Mouse (Mus musculus) MEL (cell line): Measurements from ENCODE around the gene Manba. TPM values are rescaled to one million over a fixed set of nuclear protein-coding genes. Genes with fewer than 3 reads are reported as not detected.

Experiments used
- DNase-seq: peaks from one replicate; pipeline ENCODE4 v3.0.0; 2011; ENCODE audit warnings: low read depth, low spot score
- H3K27ac ChIP-seq: 2 replicates; pipeline ENCODE4 v1.5.1; 2012; ENCODE audit warnings: low read depth, mild to moderate bottlenecking, control low read depth, low read length, moderate library complexity; ENCODE audit not compliant: control insufficient read depth
- H3K27me3 ChIP-seq, 2 experiments: fragments of 150-350 bp in 1 of 2; sonication (generic) in 1 of 2; 2 replicates each; pipeline ENCODE4 v1.6.1; 2012; ENCODE audit warnings: low read length in 2 of 2, mild to moderate bottlenecking in 2 of 2, improper control_type of control experiment in 1 of 2, moderate library complexity in 1 of 2; ENCODE audit not compliant: insufficient read depth in 2 of 2, control insufficient read depth in 1 of 2
- H3K36me3 ChIP-seq, 2 experiments: 2 replicates each; pipeline ENCODE4 v1.6.1; 2012 to 2014; ENCODE audit warnings: low read length in 2 of 2, improper control_type of control experiment in 1 of 2, inconsistent platforms in 1 of 2, mild to moderate bottlenecking in 1 of 2; ENCODE audit not compliant: insufficient read depth in 2 of 2, control insufficient read depth in 1 of 2
- H3K4me1 ChIP-seq, 2 experiments: fragments of 150-350 bp in 1 of 2; sonication (generic) in 1 of 2; 2 replicates each; pipeline ENCODE4 v1.6.1; 2012; ENCODE audit warnings: low read length in 2 of 2, improper control_type of control experiment in 1 of 2, mild to moderate bottlenecking in 1 of 2; ENCODE audit not compliant: insufficient read depth in 2 of 2, control insufficient read depth in 1 of 2
- H3K4me3 ChIP-seq, 2 experiments: fragments of 150-350 bp in 1 of 2; sonication (generic) in 1 of 2; 2 replicates each; pipeline ENCODE4 v1.5.1; 2012; ENCODE audit warnings: low read depth in 2 of 2, low read length in 2 of 2, mild to moderate bottlenecking in 2 of 2, moderate library complexity in 2 of 2, control low read depth in 1 of 2, improper control_type of control experiment in 1 of 2; ENCODE audit not compliant: control insufficient read depth in 1 of 2, insufficient read depth in 1 of 2
- H3K79me2 ChIP-seq: 2 replicates; pipeline ENCODE4 v1.6.1; 2012; ENCODE audit warnings: mild to moderate bottlenecking, low read length, moderate library complexity; ENCODE audit not compliant: control insufficient read depth, poor library complexity, insufficient read depth
- H3K9ac ChIP-seq: 2 replicates; pipeline ENCODE4 v1.6.1; 2012; ENCODE audit warnings: low read depth, mild to moderate bottlenecking, control low read depth, low read length, moderate library complexity; ENCODE audit not compliant: control insufficient read depth, poor library complexity, severe bottlenecking
- H3K9me3 ChIP-seq: fragments of 150-350 bp; sonication (generic); replicated peaks from 2 replicates; pipeline ENCODE4 v1.6.1; 2012; ENCODE audit warnings: mild to moderate bottlenecking, low read length, improper control_type of control experiment, moderate library complexity; ENCODE audit not compliant: insufficient read depth
- CHD1 ChIP-seq: IDR thresholded peaks from 2 replicates; pipeline ENCODE4 v1.6.1; 2012; ENCODE audit warnings: low read depth, mild to moderate bottlenecking, inconsistent platforms, low read length, improper control_type of control experiment
- CHD2 ChIP-seq: IDR thresholded peaks from 2 replicates; pipeline ENCODE4 v1.6.1; 2011; ENCODE audit warnings: low read length, improper control_type of control experiment
- E2F4 ChIP-seq: IDR thresholded peaks from 2 replicates; pipeline ENCODE4 v1.6.1; 2011; ENCODE audit warnings: low read depth, low read length, improper control_type of control experiment, borderline replicate concordance
- ELF1 ChIP-seq: IDR thresholded peaks from 2 replicates; pipeline ENCODE4 v1.6.1; 2014; ENCODE audit warnings: low read depth, mild to moderate bottlenecking, inconsistent platforms, low read length, improper control_type of control experiment, moderate library complexity
- EP300 ChIP-seq, 2 experiments: IDR thresholded peaks; 2 replicates each; pipeline ENCODE4 v1.6.1; 2011; ENCODE audit warnings: improper control_type of control experiment in 2 of 2, low read length in 2 of 2, low read depth in 1 of 2, mild to moderate bottlenecking in 1 of 2
- ETS1 ChIP-seq: IDR thresholded peaks from 2 replicates; pipeline ENCODE4 v1.6.1; 2012; ENCODE audit warnings: low read depth, mild to moderate bottlenecking, inconsistent platforms, low read length, improper control_type of control experiment, moderate library complexity
- HCFC1 ChIP-seq: IDR thresholded peaks from 2 replicates; pipeline ENCODE4 v1.6.1; 2012; ENCODE audit warnings: low read depth, mild to moderate bottlenecking, inconsistent platforms, low read length, improper control_type of control experiment, moderate library complexity
- JUND ChIP-seq: IDR thresholded peaks from 2 replicates; pipeline ENCODE4 v1.6.1; 2011; ENCODE audit warnings: low read depth, mild to moderate bottlenecking, improper control_type of control experiment, low read length
- KAT2A ChIP-seq: conservative IDR thresholded peaks from 2 replicates; pipeline ENCODE4 v1.6.1; 2012; ENCODE audit warnings: low read depth, low read length, improper control_type of control experiment, inconsistent platforms
- MAFK ChIP-seq: IDR thresholded peaks from 2 replicates; pipeline ENCODE4 v1.6.1; 2011; ENCODE audit warnings: low read depth, mild to moderate bottlenecking, low read length, improper control_type of control experiment, borderline replicate concordance
- MAX ChIP-seq: IDR thresholded peaks from 2 replicates; pipeline ENCODE4 v1.6.1; 2011; ENCODE audit warnings: low read length, improper control_type of control experiment
- MXI1 ChIP-seq: IDR thresholded peaks from 2 replicates; pipeline ENCODE4 v1.6.1; 2011; ENCODE audit warnings: mild to moderate bottlenecking, low read depth, low read length, improper control_type of control experiment
- MYB ChIP-seq: IDR thresholded peaks from 2 replicates; pipeline ENCODE4 v1.6.1; 2011; ENCODE audit warnings: mild to moderate bottlenecking, low read depth, low read length, improper control_type of control experiment
- MYC ChIP-seq: IDR thresholded peaks from 2 replicates; pipeline ENCODE4 v1.6.1; 2011; ENCODE audit warnings: low read depth, mild to moderate bottlenecking, low read length, improper control_type of control experiment, moderate library complexity
- POLR2A ChIP-seq, 2 experiments: IDR thresholded peaks; 2 replicates each; pipeline ENCODE4 v1.6.1; 2011 to 2012; ENCODE audit warnings: low read length in 2 of 2, mild to moderate bottlenecking in 2 of 2, control low read depth in 1 of 2, improper control_type of control experiment in 1 of 2, low read depth in 1 of 2, moderate library complexity in 1 of 2; ENCODE audit not compliant: control insufficient read depth in 1 of 2, insufficient read depth in 1 of 2, poor library complexity in 1 of 2
- POLR2AphosphoS5 ChIP-seq: IDR thresholded peaks from 2 replicates; pipeline ENCODE4 v1.6.1; 2012; ENCODE audit warnings: low read depth, borderline replicate concordance, mild to moderate bottlenecking, inconsistent platforms, low read length, moderate library complexity, mixed read lengths
- RAD21 ChIP-seq: IDR thresholded peaks from 2 replicates; pipeline ENCODE4 v1.6.1; 2011; ENCODE audit warnings: mild to moderate bottlenecking, low read depth, low read length, improper control_type of control experiment
- RCOR1 ChIP-seq: IDR thresholded peaks from 2 replicates; pipeline ENCODE4 v1.6.1; 2012; ENCODE audit warnings: low read depth, mild to moderate bottlenecking, inconsistent platforms, low read length, improper control_type of control experiment
- TAL1 ChIP-seq: IDR thresholded peaks from 2 replicates; pipeline ENCODE4 v1.6.1; 2012; ENCODE audit warnings: mild to moderate bottlenecking, inconsistent platforms, low read length, moderate library complexity, mixed read lengths
- TBP ChIP-seq: IDR thresholded peaks from 2 replicates; pipeline ENCODE4 v1.8.0; 2011; ENCODE audit warnings: low read depth, low read length, improper control_type of control experiment
- UBTF ChIP-seq: IDR thresholded peaks from 2 replicates; pipeline ENCODE4 v1.6.1; 2012; ENCODE audit warnings: low read depth, mild to moderate bottlenecking, inconsistent platforms, low read length, improper control_type of control experiment, moderate library complexity, borderline replicate concordance; ENCODE audit not compliant: insufficient read depth
- USF2 ChIP-seq, 2 experiments: IDR thresholded peaks; 2 replicates each; pipeline ENCODE4 v1.6.1; 2011 to 2012; ENCODE audit warnings: improper control_type of control experiment in 2 of 2, low read length in 2 of 2, borderline replicate concordance in 1 of 2, inconsistent platforms in 1 of 2, low read depth in 1 of 2, mild to moderate bottlenecking in 1 of 2; ENCODE audit not compliant: insufficient read depth in 1 of 2
- ZC3H11A ChIP-seq: IDR thresholded peaks from 2 replicates; pipeline ENCODE4 v1.6.1; 2012; ENCODE audit warnings: low read depth, mild to moderate bottlenecking, inconsistent platforms, low read length, improper control_type of control experiment
- ZKSCAN1 ChIP-seq: IDR thresholded peaks from 2 replicates; pipeline ENCODE4 v1.6.1; 2012; ENCODE audit warnings: low read depth, mild to moderate bottlenecking, inconsistent platforms, low read length, improper control_type of control experiment, moderate library complexity
- ZMIZ1 ChIP-seq: IDR thresholded peaks from 2 replicates; pipeline ENCODE4 v1.6.1; 2012; ENCODE audit warnings: low read depth, mild to moderate bottlenecking, inconsistent platforms, low read length, improper control_type of control experiment, moderate library complexity
- polyA plus RNA-seq, 2 experiments: library from polyadenylated mRNA; stranded (reverse) in 1 of 2; unstranded in 1 of 2; fragments of >175 nt in 1 of 2; fragments of >200 nt in 1 of 2; gene quantifications; 2 replicates each; pipeline versions ENCODE4 v1.2.1 to v1.2.4; 2012; ENCODE audit warnings: low replicate concordance in 2 of 2, low read depth in 1 of 2; ENCODE audit not compliant: insufficient read length in 2 of 2, insufficient read depth in 1 of 2, missing spikeins in 1 of 2
- total RNA-seq: library from RNA; depleted of rRNA; stranded (reverse); fragments of 300-350 nt; gene quantifications from 2 replicates; pipeline ENCODE4 v1.2.3, GENCODE M21; 2012

Manba gene
- total and polyA plus RNA-seq, 3 experiments, result 8.1 to 10.6 TPM; not detected in 1

GRCm38 (mm10) chr3:135480767-135481166 is 4.6 kb upstream of the Manba start:
- no peak overlapping the region for H3K9ac ChIP-seq
- H3K27me3 ChIP-seq, result no peaks in the 10 kb centered on the region
- no peak for DNase-seq
- no peaks in the 10 kb centered on the region for H3K9me3 ChIP-seq
- H3K4me1 ChIP-seq, result peaks cover 5 to 8% of the 10 kb centered on the region in 2 experiments; a peak in 3 of 4 replicates
- peaks cover 0 to 4% of the 10 kb centered on the region in 2 experiments; a peak in 2 of 4 replicates for H3K36me3 ChIP-seq
- peaks cover 3% of the 10 kb centered on the region; the same call in 1 of the 2 replicates for H3K79me2 ChIP-seq
- H3K27ac ChIP-seq, result no peak overlapping the region
- TF ChIP-seq ZKSCAN1, result no peak
- no peak for TF ChIP-seq TBP
- TF ChIP-seq CHD1, result no peak
- TF ChIP-seq RAD21, result no peak
- TF ChIP-seq EP300 (IDR thresholded peaks at IDR 0.05; ENCODE audit: low read depth in 1 of 2, low read length in 2 of 2), result no peak
- TF ChIP-seq UBTF, result no peak
- no peak for TF ChIP-seq CHD2
- no peak for TF ChIP-seq POLR2A (IDR thresholded peaks at IDR 0.05; ENCODE audit: control insufficient read depth in 1 of 2, insufficient read depth in 1 of 2, low read depth in 1 of 2, low read length in 2 of 2, poor library complexity in 1 of 2)
- TF ChIP-seq ZMIZ1, result no peak
- no peak for TF ChIP-seq MXI1
- no peak for TF ChIP-seq USF2 (IDR thresholded peaks at IDR 0.05; ENCODE audit: borderline replicate concordance in 1 of 2, insufficient read depth in 1 of 2, low read depth in 1 of 2, low read length in 2 of 2)
- no peak for TF ChIP-seq ELF1
- no peak for TF ChIP-seq RCOR1
- TF ChIP-seq MAX, result no peak
- TF ChIP-seq POLR2AphosphoS5, result no peak
- TF ChIP-seq MYC, result no peak
- TF ChIP-seq E2F4, result no peak
- TF ChIP-seq JUND, result no peak
- no peak for TF ChIP-seq TAL1
- TF ChIP-seq ETS1, result no peak
- no peak overlapping the region for H3K4me3 ChIP-seq

- TF ChIP-seq HCFC1 (no peak), KAT2A (no peak), USF2 (IDR thresholded peaks at IDR 0.05; ENCODE audit: borderline replicate concordance in 1 of 2, insufficient read depth in 1 of 2, low read depth in 1 of 2, low read length in 2 of 2) (no peak), ZC3H11A (no peak), JUND (no peak), MAFK (no peak), MAX (no peak), POLR2A (IDR thresholded peaks at IDR 0.05; ENCODE audit: control insufficient read depth in 1 of 2, insufficient read depth in 1 of 2, low read depth in 1 of 2, low read length in 2 of 2, poor library complexity in 1 of 2) (no peak), MYB (no peak)
- no peak overlapping the region for H3K27ac ChIP-seq
- H3K79me2 ChIP-seq, result peaks cover 3% of the 10 kb centered on the region; the same call in 1 of the 2 replicates
- H3K9ac ChIP-seq, result no peak overlapping the region
- DNase-seq, result no peak
- no peaks in the 10 kb centered on the region for H3K9me3 ChIP-seq
- no peak overlapping the region for H3K4me3 ChIP-seq
- H3K4me1 ChIP-seq, result peaks cover 8 to 10% of the 10 kb centered on the region in 2 experiments
- peaks cover 0 to 4% of the 10 kb centered on the region in 2 experiments; a peak in 2 of 4 replicates for H3K36me3 ChIP-seq
- no peaks in the 10 kb centered on the region for H3K27me3 ChIP-seq
These were observed 3.8 kb upstream of the Manba start for GRCm38 (mm10) chr3:135481608-135482007.
